Mouse (Mus musculus) liver, postnatal 0 days (tissue): ENCODE measurements at regions not wholly inside any gene's neighbourhood (a gene's known extent, or its start where the extent isn't known, plus 50 kb on each side); places are given as distances from the start of the nearest gene placed in this dataset.

Experiments
- ATAC-seq: fragments of 200-750 bp; cut with Nextera tagmentation; 2 replicates; pipeline ENCODE4 v1.8.0; 2017; ENCODE audit warnings: mild to moderate bottlenecking, moderate library complexity
- DNase-seq: peaks from one replicate; pipeline ENCODE4 v3.0.0-alpha.2; 2016
- H3K27ac ChIP-seq: fragments of 300-500 bp; sonication (generic); 2 replicates; pipeline ENCODE4 v1.5.1; 2014; ENCODE audit warnings: antibody characterized with exemption, moderate library complexity, mild to moderate bottlenecking, low read depth
- H3K27me3 ChIP-seq: fragments of 300-500 bp; sonication (generic); 2 replicates; pipeline ENCODE4 v1.6.1; 2014; ENCODE audit warnings: low read length, control low read depth, mixed read lengths; ENCODE audit not compliant: insufficient read depth
- H3K36me3 ChIP-seq: fragments of 300-500 bp; sonication (generic); replicated peaks from 2 replicates; pipeline ENCODE4 v1.6.1; 2014; ENCODE audit warnings: mild to moderate bottlenecking, control low read depth, low read length, moderate library complexity, mixed read lengths; ENCODE audit not compliant: insufficient read depth
- H3K4me1 ChIP-seq: fragments of 300-500 bp; sonication (generic); 2 replicates; pipeline ENCODE4 v1.6.1; 2014; ENCODE audit warnings: antibody characterized with exemption, mild to moderate bottlenecking, control low read depth; ENCODE audit not compliant: insufficient read depth
- H3K4me2 ChIP-seq: fragments of 300-500 bp; sonication (generic); 2 replicates; pipeline ENCODE4 v1.6.1; 2014; ENCODE audit warnings: low read depth, mild to moderate bottlenecking, low read length, moderate library complexity, mixed read lengths
- H3K4me3 ChIP-seq: fragments of 300-500 bp; sonication (generic); 2 replicates; pipeline ENCODE4 v1.5.1; 2014; ENCODE audit warnings: low read depth, low read length
- H3K9ac ChIP-seq: fragments of 300-500 bp; sonication (generic); replicated peaks from 2 replicates; pipeline ENCODE4 v1.6.1; 2014; ENCODE audit warnings: mild to moderate bottlenecking, moderate library complexity
- H3K9me3 ChIP-seq: fragments of 300-500 bp; sonication (generic); 2 replicates; pipeline ENCODE4 v1.6.1; 2016; ENCODE audit warnings: mild to moderate bottlenecking, control low read depth, low read length, mixed read lengths
- CTCF ChIP-seq: sonication (generic); IDR thresholded peaks from 2 replicates; pipeline ENCODE4 v1.5.1; 2016; ENCODE audit warnings: antibody characterized with exemption, low read depth
- EP300 ChIP-seq: IDR thresholded peaks from 2 replicates; pipeline ENCODE4 v1.6.1; 2016; ENCODE audit warnings: antibody characterized with exemption, low read depth, mild to moderate bottlenecking
- WGBS: fragments of 180-500 bp; shearing (Covaris S2); extraction: QIAGEN DNeasy Blood & Tissue Kit; methylation state at CpG from one replicate; pipeline ENCODE4 v1.1.7; 2014; ENCODE audit not compliant: insufficient replicate concordance; 5-methylcytosine and 5-hydroxymethylcytosine counted together

GRCm38 (mm10) chr1:73123012-73123411, 107.3 kb upstream of the Tnp1 start:
- no peak for DNase-seq
- no peak for ATAC-seq
- H3K9ac ChIP-seq, result no peak overlapping the region
- H3K4me3 ChIP-seq, result no peak overlapping the region
- H3K9me3 ChIP-seq, result no peaks in the 10 kb centered on the region
- no peaks in the 10 kb centered on the region for H3K27me3 ChIP-seq
- no peaks in the 10 kb centered on the region for H3K4me1 ChIP-seq
- WGBS, result 76% methylated on average over 9 of the region's 9 CpGs
- H3K4me2 ChIP-seq, result no peak overlapping the region
- TF ChIP-seq CTCF (no peak), EP300 (no peak)
- no peaks in the 10 kb centered on the region for H3K36me3 ChIP-seq
- no peak overlapping the region for H3K27ac ChIP-seq

GRCm38 (mm10) chr1:73118661-73119060, 103.0 kb upstream of the Tnp1 start:
- ATAC-seq (no peak), DNase-seq (no peak)
- Histone ChIP-seq H3K27ac (no peak overlapping the region), H3K9me3 (no peaks in the 10 kb centered on the region), H3K9ac (no peak overlapping the region), H3K4me3 (no peak overlapping the region), H3K4me1 (no peaks in the 10 kb centered on the region), H3K27me3 (no peaks in the 10 kb centered on the region), H3K4me2 (no peak overlapping the region), H3K36me3 (no peaks in the 10 kb centered on the region)
- WGBS, result 87% methylated on average over 6 of the region's 6 CpGs
- TF ChIP-seq EP300, result no peak

DNA sequence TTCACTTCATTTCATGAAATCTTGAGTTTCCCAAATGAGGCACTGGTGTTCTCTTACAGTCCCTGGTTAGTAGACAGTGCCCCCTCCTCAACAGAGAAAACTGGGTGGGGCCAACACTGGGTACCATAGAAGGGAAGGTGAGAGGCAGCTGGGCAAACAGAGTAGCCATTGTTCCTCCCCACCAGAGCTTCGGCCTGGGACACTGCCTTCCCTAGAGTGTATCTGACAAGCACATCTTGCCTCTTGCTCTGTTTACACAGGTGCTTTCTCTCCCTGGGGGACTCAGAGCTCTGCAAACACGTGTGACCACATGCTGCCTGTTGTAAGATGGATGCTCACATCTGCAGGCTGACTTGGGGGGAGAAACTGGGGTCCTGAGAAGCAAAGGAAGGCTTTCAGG, 100.8 kb upstream of the Tnp1 start:
- Histone ChIP-seq H3K9ac (no peak overlapping the region), H3K4me1 (no peaks in the 10 kb centered on the region), H3K36me3 (no peaks in the 10 kb centered on the region), H3K4me3 (no peak overlapping the region), H3K27me3 (no peaks in the 10 kb centered on the region), H3K4me2 (no peak overlapping the region), H3K27ac (no peak overlapping the region), H3K9me3 (no peaks in the 10 kb centered on the region)
- ATAC-seq (no peak), DNase-seq (no peak)
- TF ChIP-seq CTCF (no peak), EP300 (no peak)
- WGBS, result 29% methylated on average over 2 of the region's 2 CpGs

DNA sequence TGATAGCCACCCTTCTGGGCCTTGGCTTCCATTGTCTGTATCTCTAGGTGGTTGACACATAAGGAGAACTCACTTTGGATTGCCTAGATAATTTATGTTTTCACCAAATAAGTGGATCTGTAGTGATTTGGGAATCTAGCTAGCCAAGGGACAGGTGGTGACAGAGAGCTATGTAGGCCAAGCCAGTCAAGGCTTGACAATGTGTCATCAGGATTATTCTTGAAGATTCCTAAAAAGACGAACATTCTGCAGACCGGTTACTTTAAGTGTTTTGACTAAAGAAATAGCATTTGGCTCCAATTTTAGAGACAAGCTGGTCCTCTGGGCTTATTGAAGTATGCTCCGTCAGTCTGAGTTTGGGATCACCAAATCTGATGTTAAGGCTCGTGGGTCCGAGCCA, 100.1 kb upstream of the Tnp1 start:
- Histone ChIP-seq H3K4me1 (no peaks in the 10 kb centered on the region), H3K4me3 (no peak overlapping the region), H3K4me2 (no peak overlapping the region), H3K36me3 (no peaks in the 10 kb centered on the region), H3K9ac (no peak overlapping the region), H3K27me3 (no peaks in the 10 kb centered on the region), H3K27ac (no peak overlapping the region), H3K9me3 (no peaks in the 10 kb centered on the region)
- DNase-seq (no peak), ATAC-seq (no peak)
- WGBS, result 79% methylated on average over 5 of the region's 5 CpGs
- TF ChIP-seq CTCF (no peak), EP300 (no peak)

GRCm38 (mm10) chr1:73113137-73113536, 97.4 kb upstream of the Tnp1 start:
- Histone ChIP-seq H3K9ac (no peak overlapping the region), H3K9me3 (no peaks in the 10 kb centered on the region), H3K4me2 (no peak overlapping the region), H3K36me3 (no peaks in the 10 kb centered on the region), H3K27ac (no peak overlapping the region), H3K4me1 (no peaks in the 10 kb centered on the region), H3K4me3 (no peak overlapping the region), H3K27me3 (no peaks in the 10 kb centered on the region)
- no peak for ATAC-seq
- no peak for DNase-seq
- WGBS, result 87% methylated on average over 6 of the region's 6 CpGs
- no peak for TF ChIP-seq CTCF

DNA sequence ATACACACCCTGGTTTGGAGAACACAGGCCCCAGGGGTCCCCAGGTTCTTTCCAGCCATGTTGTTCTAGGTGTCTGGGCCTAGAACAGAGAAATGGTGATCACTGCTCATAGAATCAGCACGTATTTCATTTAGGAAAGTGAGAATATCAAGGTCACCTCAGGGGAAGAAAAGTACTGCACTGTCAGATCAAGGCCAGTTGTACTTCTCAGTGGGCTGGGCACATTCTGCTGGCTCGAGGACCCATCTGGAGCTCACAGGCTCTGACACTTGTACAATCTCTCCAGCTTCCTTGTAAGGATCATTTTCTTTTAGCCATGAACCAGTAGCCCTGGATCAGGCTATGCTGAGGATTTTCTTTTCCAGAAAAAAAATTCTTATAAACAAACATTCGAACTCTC, 97.0 kb upstream of the Tnp1 start:
- WGBS, result 63% methylated on average over 3 of the region's 3 CpGs
- TF ChIP-seq CTCF (no peak), EP300 (no peak)
- H3K4me2 ChIP-seq, result no peak overlapping the region
- no peaks in the 10 kb centered on the region for H3K36me3 ChIP-seq
- ATAC-seq (no peak), DNase-seq (no peak)
- no peaks in the 10 kb centered on the region for H3K9me3 ChIP-seq
- no peak overlapping the region for H3K27ac ChIP-seq
- H3K9ac ChIP-seq, result no peak overlapping the region
- H3K4me3 ChIP-seq, result no peak overlapping the region
- H3K27me3 ChIP-seq, result no peaks in the 10 kb centered on the region
- no peaks in the 10 kb centered on the region for H3K4me1 ChIP-seq

DNA sequence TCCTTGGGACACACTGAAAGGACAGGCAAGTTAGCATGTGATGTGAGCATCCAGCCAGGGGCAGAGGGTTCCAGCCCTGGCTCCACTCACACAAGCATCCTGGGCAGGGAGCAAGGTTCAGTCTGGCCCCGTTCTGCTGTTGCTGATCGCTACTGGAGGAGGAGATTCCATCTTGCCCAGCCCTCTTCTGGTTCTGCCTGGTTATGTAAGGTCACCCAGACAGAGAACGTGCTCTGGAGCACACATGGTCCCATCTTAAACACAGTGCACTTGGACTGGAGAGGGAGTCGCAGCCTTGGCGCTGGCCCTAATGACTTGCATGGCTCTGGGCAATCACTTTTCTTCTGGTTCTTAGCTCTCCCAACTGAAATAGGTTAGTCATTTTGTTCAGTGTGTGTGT, 96.2 kb upstream of the Tnp1 start:
- Histone ChIP-seq H3K27me3 (no peaks in the 10 kb centered on the region), H3K9ac (no peak overlapping the region), H3K4me3 (no peak overlapping the region), H3K27ac (no peak overlapping the region), H3K9me3 (no peaks in the 10 kb centered on the region), H3K4me1 (no peaks in the 10 kb centered on the region), H3K4me2 (no peak overlapping the region), H3K36me3 (no peaks in the 10 kb centered on the region)
- ATAC-seq (no peak), DNase-seq (no peak)
- TF ChIP-seq EP300 (no peak), CTCF (no peak)
- 82% methylated on average over 5 of the region's 5 CpGs for WGBS
